Mouse (Mus musculus): ENCODE measurements at regions not wholly inside any gene's neighbourhood (a gene's known extent, or its start where the extent isn't known, plus 50 kb on each side); places are given as distances from the start of the nearest gene placed in this dataset.

DNA sequence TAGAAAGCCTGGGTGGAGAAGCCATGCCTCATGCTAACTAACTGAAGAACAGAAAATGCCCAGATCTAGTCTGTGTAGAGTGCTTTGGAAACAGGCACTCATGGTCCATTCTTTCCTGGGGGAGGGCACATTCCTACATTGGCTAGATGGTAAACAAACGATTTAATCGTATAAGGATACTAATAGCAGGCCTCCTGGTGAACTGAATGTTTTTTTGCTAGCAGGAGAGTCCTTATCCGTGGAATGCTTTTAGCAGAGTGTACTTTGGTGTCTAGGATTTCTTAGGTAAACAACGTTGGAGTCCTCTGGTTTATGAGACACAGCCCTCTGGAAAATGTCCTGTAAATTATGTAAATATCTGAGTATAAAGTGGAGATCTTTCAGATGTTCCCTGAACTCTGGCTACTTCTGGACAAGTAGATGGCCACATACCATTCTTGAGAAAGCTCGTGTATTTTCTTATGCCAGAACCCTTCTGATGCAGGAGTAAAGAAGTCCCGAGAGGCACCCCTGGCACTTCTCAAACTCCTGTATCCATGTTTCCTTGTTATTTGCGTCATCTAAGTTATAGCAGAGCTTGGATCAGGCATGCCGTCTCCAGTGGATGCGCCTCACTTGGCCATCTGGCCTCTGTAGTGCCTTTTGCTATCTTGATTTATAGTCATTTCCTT, 216.6 kb upstream of the Kif2a start:
- Histone ChIP-seq H3K4me3 (no peak overlapping the region), H3K9me3 (no peaks in the 10 kb centered on the region), H3K27ac (peak overlapping the region; percentile 57; the same call in 1 of the 2 replicates), H3K4me2 (0 out of 2 replicates have a peak overlapping the region, but pooled peaks have one; percentile 9), H3K27me3 (no peaks in the 10 kb centered on the region), H3K9ac (no peak overlapping the region), H3K4me1 (peaks cover 13% of the 10 kb centered on the region), H3K36me3 (no peaks in the 10 kb centered on the region)
- 17% methylated on average over 9 of the region's 9 CpGs for WGBS
- ATAC-seq (ENCODE audit: borderline replicate concordance, extremely low read depth, low FRiP score, low TSS enrichment): peak; percentile 74; the same call in 1 of the 2 replicates

DNA sequence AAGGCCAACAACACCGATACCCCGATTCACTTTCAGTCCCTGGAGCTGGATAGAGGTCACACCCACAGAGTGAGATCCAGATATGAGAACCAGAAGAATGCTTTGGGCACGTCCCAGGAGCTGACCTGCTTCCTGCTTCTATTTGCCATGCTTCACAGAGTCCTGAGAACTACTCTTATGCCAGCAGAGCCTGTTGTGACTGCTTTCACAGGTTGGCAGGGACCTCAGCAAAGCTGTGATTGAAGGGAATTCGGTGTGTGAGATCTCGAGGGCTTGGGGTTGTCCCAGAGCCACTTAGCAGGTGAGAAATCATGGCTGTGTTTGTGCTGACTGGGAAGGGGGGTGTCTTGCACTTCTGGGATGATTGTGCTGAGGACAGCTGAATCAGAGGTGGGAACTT, 197.5 kb upstream of the Kif2a start:
- no peak overlapping the region for H3K4me2 ChIP-seq
- H3K4me3 ChIP-seq: no peak overlapping the region
- no peaks in the 10 kb centered on the region for H3K27me3 ChIP-seq
- H3K4me1 ChIP-seq: no peaks in the 10 kb centered on the region
- 47% methylated on average over 5 of the region's 5 CpGs for WGBS
- ATAC-seq (ENCODE audit: borderline replicate concordance, extremely low read depth, low FRiP score, low TSS enrichment): no peak
- no peak overlapping the region for H3K9ac ChIP-seq
- H3K27ac ChIP-seq: no peak overlapping the region
- no peaks in the 10 kb centered on the region for H3K9me3 ChIP-seq
- no peaks in the 10 kb centered on the region for H3K36me3 ChIP-seq

DNA sequence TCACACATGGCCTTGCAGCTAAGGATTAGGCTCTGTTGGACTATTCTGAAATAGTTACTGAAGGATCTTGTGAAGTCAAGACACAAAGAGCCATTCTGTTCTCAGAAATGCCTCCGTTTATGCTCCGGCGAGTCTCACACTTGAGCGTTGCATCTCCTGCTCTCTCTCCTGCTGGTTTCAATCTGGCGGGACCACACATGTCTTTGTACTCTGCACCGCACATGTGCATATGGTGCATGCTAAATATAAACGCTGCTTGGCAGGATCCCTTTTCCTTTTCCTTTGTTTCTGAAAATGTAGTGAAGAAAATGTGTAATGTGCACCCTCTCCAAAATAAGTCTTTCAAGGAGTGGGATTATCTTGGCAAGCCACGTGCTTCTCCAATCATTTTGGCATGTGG, 196.4 kb upstream of the Kif2a start:
- no peaks in the 10 kb centered on the region for H3K27me3 ChIP-seq
- no peak overlapping the region for H3K9ac ChIP-seq
- no peaks in the 10 kb centered on the region for H3K36me3 ChIP-seq
- 71% methylated on average over 8 of the region's 8 CpGs for WGBS
- no peak overlapping the region for H3K27ac ChIP-seq
- no peaks in the 10 kb centered on the region for H3K9me3 ChIP-seq
- no peak for ATAC-seq (ENCODE audit: borderline replicate concordance, extremely low read depth, low FRiP score, low TSS enrichment)
- no peak overlapping the region for H3K4me2 ChIP-seq
- H3K4me3 ChIP-seq: no peak overlapping the region
- H3K4me1 ChIP-seq: no peaks in the 10 kb centered on the region

DNA sequence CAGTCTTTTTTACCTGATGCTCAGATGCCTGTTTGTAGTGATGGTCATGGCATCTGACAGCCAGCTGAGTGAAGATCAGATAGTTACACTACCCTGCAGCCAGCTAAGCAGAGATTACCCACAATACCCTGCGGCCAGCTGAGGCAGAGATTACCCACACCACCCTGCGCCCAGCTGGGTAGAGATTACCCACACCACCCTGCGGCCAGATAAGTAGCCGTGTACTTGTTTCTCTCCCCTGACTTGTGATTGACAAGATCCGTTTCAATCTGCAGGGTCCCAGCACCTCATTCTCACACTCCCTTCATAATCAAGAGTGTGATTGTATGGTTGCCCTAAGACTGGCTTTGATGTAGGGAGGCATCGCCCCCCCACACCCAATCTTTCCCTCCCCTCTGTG, 195.9 kb upstream of the Kif2a start:
- H3K9me3 ChIP-seq: no peaks in the 10 kb centered on the region
- no peak overlapping the region for H3K9ac ChIP-seq
- no peaks in the 10 kb centered on the region for H3K27me3 ChIP-seq
- H3K4me3 ChIP-seq: no peak overlapping the region
- H3K4me2 ChIP-seq: no peak overlapping the region
- H3K4me1 ChIP-seq: no peaks in the 10 kb centered on the region
- ATAC-seq (ENCODE audit: borderline replicate concordance, extremely low read depth, low FRiP score, low TSS enrichment): no peak
- no peaks in the 10 kb centered on the region for H3K36me3 ChIP-seq
- WGBS: 68% methylated on average over 6 of the region's 6 CpGs
- no peak overlapping the region for H3K27ac ChIP-seq

GRCm38 (mm10) chr13:107213281-107213680, 191.4 kb upstream of the Kif2a start:
- WGBS: 40% methylated on average over 2 of the region's 2 CpGs
- no peaks in the 10 kb centered on the region for H3K9me3 ChIP-seq
- no peaks in the 10 kb centered on the region for H3K4me1 ChIP-seq
- H3K27me3 ChIP-seq: no peaks in the 10 kb centered on the region
- no peak overlapping the region for H3K9ac ChIP-seq
- ATAC-seq (ENCODE audit: borderline replicate concordance, extremely low read depth, low FRiP score, low TSS enrichment): no peak
- H3K4me2 ChIP-seq: no peak overlapping the region
- no peak overlapping the region for H3K27ac ChIP-seq
- H3K36me3 ChIP-seq: no peaks in the 10 kb centered on the region
- no peak overlapping the region for H3K4me3 ChIP-seq

DNA sequence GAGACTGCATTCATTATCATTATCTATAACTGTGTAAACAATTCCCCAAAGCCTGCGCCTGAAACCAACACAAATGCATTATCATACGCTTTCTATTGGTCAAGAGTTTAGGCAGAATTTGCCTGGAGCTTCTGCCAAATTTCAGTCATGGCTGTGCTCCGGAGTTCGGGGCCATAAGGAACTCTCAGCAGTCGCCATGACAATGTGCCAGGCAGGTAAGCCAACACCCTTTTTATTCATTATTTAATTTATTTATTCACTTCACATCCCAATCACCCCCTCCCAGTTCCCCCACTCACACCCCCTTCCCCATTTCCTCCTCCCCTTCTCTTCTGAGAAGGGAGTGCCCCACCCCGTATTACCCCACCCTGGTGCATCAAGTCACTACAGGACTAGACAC, 188.8 kb upstream of the Kif2a start:
- Histone ChIP-seq H3K4me2 (no peak overlapping the region), H3K27ac (no peak overlapping the region), H3K4me3 (no peak overlapping the region), H3K27me3 (no peaks in the 10 kb centered on the region), H3K9me3 (no peaks in the 10 kb centered on the region), H3K4me1 (no peaks in the 10 kb centered on the region), H3K9ac (no peak overlapping the region), H3K36me3 (no peaks in the 10 kb centered on the region)
- no peak for ATAC-seq (ENCODE audit: borderline replicate concordance, extremely low read depth, low FRiP score, low TSS enrichment)
- WGBS: 49% methylated on average over 6 of the region's 6 CpGs

DNA sequence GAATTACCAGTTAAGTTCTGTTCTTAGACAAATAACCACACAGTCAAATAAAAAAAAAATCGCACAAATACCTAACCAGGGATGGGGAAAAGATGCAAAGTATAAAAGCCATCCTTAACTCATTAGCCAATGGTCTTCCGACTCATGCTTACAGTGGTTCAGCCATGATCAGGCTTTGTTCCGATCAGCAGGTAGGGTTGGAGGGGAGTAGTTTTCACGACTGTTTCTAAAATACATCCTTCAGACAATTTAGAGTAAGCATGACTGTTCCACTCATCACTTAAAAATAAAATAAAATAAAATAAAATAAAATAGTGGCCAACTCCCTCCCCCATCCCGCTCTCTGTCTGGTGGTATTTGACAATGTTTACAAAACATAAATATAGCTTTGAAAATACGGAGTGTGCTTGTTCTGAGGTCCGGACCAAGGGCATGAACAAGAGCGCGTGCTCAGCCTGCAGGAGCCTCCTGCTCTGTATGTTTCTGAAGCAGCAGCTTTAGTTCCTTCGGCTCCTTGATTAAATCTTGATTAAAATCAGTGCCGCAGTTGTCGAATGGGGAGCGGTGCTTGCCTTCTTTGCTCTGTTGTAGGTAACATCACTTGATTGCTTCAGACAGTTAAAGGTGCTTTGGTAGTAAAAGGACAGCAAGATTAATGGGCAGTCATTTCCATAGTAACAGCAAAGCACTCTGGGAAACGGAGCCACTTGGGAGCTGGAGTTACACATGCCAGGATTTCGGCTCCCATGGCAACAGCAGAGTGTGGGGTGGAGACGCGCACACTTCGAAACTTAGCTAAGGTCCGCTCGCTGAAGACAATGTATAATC, 185.6 kb upstream of the Kif2a start:
- H3K36me3 ChIP-seq: no peaks in the 10 kb centered on the region
- peak; percentile 94; the same call in 1 of the 2 replicates for ATAC-seq (ENCODE audit: borderline replicate concordance, extremely low read depth, low FRiP score, low TSS enrichment)
- H3K27me3 ChIP-seq: no peaks in the 10 kb centered on the region
- peak overlapping the region; percentile 23 for H3K4me3 ChIP-seq
- 25% methylated on average over 20 of the region's 20 CpGs for WGBS
- H3K9ac ChIP-seq: no peak overlapping the region
- no peaks in the 10 kb centered on the region for H3K4me1 ChIP-seq
- no peak overlapping the region for H3K27ac ChIP-seq
- H3K4me2 ChIP-seq: peak overlapping the region; percentile 49
- H3K9me3 ChIP-seq: no peaks in the 10 kb centered on the region

DNA sequence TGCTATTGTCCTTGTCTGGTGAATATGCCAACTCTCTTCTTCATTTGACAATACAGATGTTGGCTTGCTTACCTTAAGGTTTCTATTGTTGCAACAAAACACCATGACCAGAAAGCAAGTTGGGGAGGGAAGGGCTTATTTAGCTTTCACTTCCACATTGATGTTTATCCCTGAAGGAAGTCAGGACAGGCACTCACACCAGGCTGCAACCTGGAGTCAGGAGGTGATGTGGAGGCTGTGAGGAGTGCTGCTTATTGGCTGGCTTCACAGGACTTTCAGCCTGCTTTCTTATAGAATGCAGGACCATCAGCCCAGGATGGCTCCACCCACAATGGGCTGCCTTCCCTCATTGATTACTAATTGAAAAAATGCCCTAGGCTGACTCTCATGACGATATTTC, 177.9 kb upstream of the Kif2a start:
- ATAC-seq (ENCODE audit: borderline replicate concordance, extremely low read depth, low FRiP score, low TSS enrichment): no peak
- no peak overlapping the region for H3K9ac ChIP-seq

GRCm38 (mm10) chr13:107193426-107193825, 171.5 kb upstream of the Kif2a start:
- Histone ChIP-seq H3K27me3 (no peaks in the 10 kb centered on the region), H3K4me1 (no peaks in the 10 kb centered on the region), H3K4me2 (no peak overlapping the region), H3K36me3 (no peaks in the 10 kb centered on the region), H3K4me3 (no peak overlapping the region), H3K9ac (no peak overlapping the region), H3K9me3 (no peaks in the 10 kb centered on the region), H3K27ac (no peak overlapping the region)
- no peak for ATAC-seq (ENCODE audit: borderline replicate concordance, extremely low read depth, low FRiP score, low TSS enrichment)
- 84% methylated on average over 4 of the region's 4 CpGs for WGBS

More for the DNA sequence above, 177.9 kb upstream of the Kif2a start:
- no peaks in the 10 kb centered on the region for H3K9me3 ChIP-seq
- no peaks in the 10 kb centered on the region for H3K36me3 ChIP-seq
- H3K4me1 ChIP-seq: no peaks in the 10 kb centered on the region
- H3K27me3 ChIP-seq: no peaks in the 10 kb centered on the region
- H3K4me2 ChIP-seq: no peak overlapping the region
- H3K4me3 ChIP-seq: no peak overlapping the region
- 55% methylated on average over 1 of the region's 1 CpGs for WGBS
- no peak overlapping the region for H3K27ac ChIP-seq

GRCm38 (mm10) chr13:107187258-107187878, 165.4 kb upstream of the Kif2a start:
- Histone ChIP-seq H3K4me3 (no peak overlapping the region), H3K4me1 (no peaks in the 10 kb centered on the region), H3K27ac (no peak overlapping the region), H3K9ac (no peak overlapping the region), H3K36me3 (no peaks in the 10 kb centered on the region), H3K27me3 (no peaks in the 10 kb centered on the region), H3K4me2 (no peak overlapping the region), H3K9me3 (no peaks in the 10 kb centered on the region)
- ATAC-seq (ENCODE audit: borderline replicate concordance, extremely low read depth, low FRiP score, low TSS enrichment): no peak
- WGBS: 82% methylated on average over 11 of the region's 11 CpGs

GRCm38 (mm10) chr13:107182544-107182943, 160.6 kb upstream of the Kif2a start:
- no peak overlapping the region for H3K4me2 ChIP-seq
- H3K4me3 ChIP-seq: no peak overlapping the region
- no peak for ATAC-seq (ENCODE audit: borderline replicate concordance, extremely low read depth, low FRiP score, low TSS enrichment)
- H3K36me3 ChIP-seq: no peaks in the 10 kb centered on the region
- no peaks in the 10 kb centered on the region for H3K4me1 ChIP-seq
- H3K27ac ChIP-seq: no peak overlapping the region
- no peak overlapping the region for H3K9ac ChIP-seq
- WGBS: 14% methylated on average over 6 of the region's 6 CpGs
- H3K9me3 ChIP-seq: no peaks in the 10 kb centered on the region
- no peaks in the 10 kb centered on the region for H3K27me3 ChIP-seq

DNA sequence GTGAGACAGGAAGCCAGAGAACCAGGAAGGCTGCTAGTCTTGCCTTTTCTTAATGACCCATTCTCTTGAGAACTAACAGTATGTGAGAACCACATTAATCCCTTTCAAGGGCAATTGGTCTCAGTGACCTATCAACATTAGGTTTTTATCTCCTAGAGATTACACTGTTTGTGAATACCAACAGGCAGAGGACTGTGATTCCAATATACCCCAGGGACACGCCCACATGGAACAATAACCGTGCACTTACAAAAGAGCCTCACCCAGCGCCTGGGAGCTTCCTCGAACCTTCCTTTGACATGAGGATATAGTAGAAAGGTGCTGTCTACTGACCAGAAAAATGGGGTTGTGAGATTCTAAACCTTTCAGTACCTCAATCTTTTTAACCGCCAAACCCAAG, 157.6 kb upstream of the Kif2a start:
- ATAC-seq (ENCODE audit: borderline replicate concordance, extremely low read depth, low FRiP score, low TSS enrichment): no peak
- no peaks in the 10 kb centered on the region for H3K27me3 ChIP-seq
- no peaks in the 10 kb centered on the region for H3K4me1 ChIP-seq
- H3K9me3 ChIP-seq: no peaks in the 10 kb centered on the region
- no peaks in the 10 kb centered on the region for H3K36me3 ChIP-seq
- no peak overlapping the region for H3K4me2 ChIP-seq
- H3K9ac ChIP-seq: no peak overlapping the region
- 72% methylated on average over 5 of the region's 5 CpGs for WGBS
- H3K27ac ChIP-seq: no peak overlapping the region
- H3K4me3 ChIP-seq: no peak overlapping the region

Measured in lung, embryonic 15.5 days (tissue).